Mouse (Mus musculus) MEL (cell line): ENCODE measurements around the gene Orai1. TPM values are rescaled to one million over a fixed set of nuclear protein-coding genes. Genes with fewer than 3 reads are reported as not detected.
A peak's percentile ranks its signal among the peaks of the same experiment; 100 is the strongest.

Experiments
- DNase-seq: peaks from one replicate; pipeline ENCODE4 v3.0.0; 2011; ENCODE audit warnings: low read depth, low spot score
- H3K27ac ChIP-seq: 2 replicates; pipeline ENCODE4 v1.5.1; 2012; ENCODE audit warnings: low read depth, mild to moderate bottlenecking, control low read depth, low read length, moderate library complexity; ENCODE audit not compliant: control insufficient read depth
- H3K27me3 ChIP-seq, 2 experiments: fragments of 150-350 bp in 1 of 2; sonication (generic) in 1 of 2; 2 replicates each; pipeline ENCODE4 v1.6.1; 2012; ENCODE audit warnings: low read length in 2 of 2, mild to moderate bottlenecking in 2 of 2, improper control_type of control experiment in 1 of 2, moderate library complexity in 1 of 2; ENCODE audit not compliant: insufficient read depth in 2 of 2, control insufficient read depth in 1 of 2
- H3K36me3 ChIP-seq, 2 experiments: 2 replicates each; pipeline ENCODE4 v1.6.1; 2012 to 2014; ENCODE audit warnings: low read length in 2 of 2, improper control_type of control experiment in 1 of 2, inconsistent platforms in 1 of 2, mild to moderate bottlenecking in 1 of 2; ENCODE audit not compliant: insufficient read depth in 2 of 2, control insufficient read depth in 1 of 2
- H3K4me1 ChIP-seq, 2 experiments: fragments of 150-350 bp in 1 of 2; sonication (generic) in 1 of 2; 2 replicates each; pipeline ENCODE4 v1.6.1; 2012; ENCODE audit warnings: low read length in 2 of 2, improper control_type of control experiment in 1 of 2, mild to moderate bottlenecking in 1 of 2; ENCODE audit not compliant: insufficient read depth in 2 of 2, control insufficient read depth in 1 of 2
- H3K4me3 ChIP-seq, 2 experiments: fragments of 150-350 bp in 1 of 2; sonication (generic) in 1 of 2; 2 replicates each; pipeline ENCODE4 v1.5.1; 2012; ENCODE audit warnings: low read depth in 2 of 2, low read length in 2 of 2, mild to moderate bottlenecking in 2 of 2, moderate library complexity in 2 of 2, control low read depth in 1 of 2, improper control_type of control experiment in 1 of 2; ENCODE audit not compliant: control insufficient read depth in 1 of 2, insufficient read depth in 1 of 2
- H3K79me2 ChIP-seq: 2 replicates; pipeline ENCODE4 v1.6.1; 2012; ENCODE audit warnings: mild to moderate bottlenecking, low read length, moderate library complexity; ENCODE audit not compliant: control insufficient read depth, poor library complexity, insufficient read depth
- H3K9ac ChIP-seq: 2 replicates; pipeline ENCODE4 v1.6.1; 2012; ENCODE audit warnings: low read depth, mild to moderate bottlenecking, control low read depth, low read length, moderate library complexity; ENCODE audit not compliant: control insufficient read depth, poor library complexity, severe bottlenecking
- H3K9me3 ChIP-seq: fragments of 150-350 bp; sonication (generic); replicated peaks from 2 replicates; pipeline ENCODE4 v1.6.1; 2012; ENCODE audit warnings: mild to moderate bottlenecking, low read length, improper control_type of control experiment, moderate library complexity; ENCODE audit not compliant: insufficient read depth
- BHLHE40 ChIP-seq: IDR thresholded peaks from 2 replicates; pipeline ENCODE4 v1.6.1; 2012; ENCODE audit warnings: low read depth, mild to moderate bottlenecking, inconsistent platforms, low read length, improper control_type of control experiment, borderline replicate concordance
- CHD1 ChIP-seq: IDR thresholded peaks from 2 replicates; pipeline ENCODE4 v1.6.1; 2012; ENCODE audit warnings: low read depth, mild to moderate bottlenecking, inconsistent platforms, low read length, improper control_type of control experiment
- E2F4 ChIP-seq: IDR thresholded peaks from 2 replicates; pipeline ENCODE4 v1.6.1; 2011; ENCODE audit warnings: low read depth, low read length, improper control_type of control experiment, borderline replicate concordance
- ELF1 ChIP-seq: IDR thresholded peaks from 2 replicates; pipeline ENCODE4 v1.6.1; 2014; ENCODE audit warnings: low read depth, mild to moderate bottlenecking, inconsistent platforms, low read length, improper control_type of control experiment, moderate library complexity
- EP300 ChIP-seq, 2 experiments: IDR thresholded peaks; 2 replicates each; pipeline ENCODE4 v1.6.1; 2011; ENCODE audit warnings: improper control_type of control experiment in 2 of 2, low read length in 2 of 2, low read depth in 1 of 2, mild to moderate bottlenecking in 1 of 2
- GATA1 ChIP-seq: IDR thresholded peaks from 2 replicates; pipeline ENCODE4 v1.6.1; 2011; ENCODE audit warnings: low read depth, low read length, improper control_type of control experiment
- HCFC1 ChIP-seq: IDR thresholded peaks from 2 replicates; pipeline ENCODE4 v1.6.1; 2012; ENCODE audit warnings: low read depth, mild to moderate bottlenecking, inconsistent platforms, low read length, improper control_type of control experiment, moderate library complexity
- JUND ChIP-seq: IDR thresholded peaks from 2 replicates; pipeline ENCODE4 v1.6.1; 2011; ENCODE audit warnings: low read depth, mild to moderate bottlenecking, improper control_type of control experiment, low read length
- MAX ChIP-seq: IDR thresholded peaks from 2 replicates; pipeline ENCODE4 v1.6.1; 2011; ENCODE audit warnings: low read length, improper control_type of control experiment
- MAZ ChIP-seq: IDR thresholded peaks from 2 replicates; pipeline ENCODE4 v1.6.1; 2012; ENCODE audit warnings: low read depth, mild to moderate bottlenecking, inconsistent platforms, low read length, improper control_type of control experiment
- MEF2A ChIP-seq: IDR thresholded peaks from 2 replicates; pipeline ENCODE4 v1.6.1; 2014; ENCODE audit warnings: low read depth, mild to moderate bottlenecking, inconsistent platforms, low read length, improper control_type of control experiment; ENCODE audit not compliant: poor library complexity, insufficient replicate concordance, severe bottlenecking; ENCODE audit errors: extremely low read depth
- MXI1 ChIP-seq: IDR thresholded peaks from 2 replicates; pipeline ENCODE4 v1.6.1; 2011; ENCODE audit warnings: mild to moderate bottlenecking, low read depth, low read length, improper control_type of control experiment
- MYC ChIP-seq: IDR thresholded peaks from 2 replicates; pipeline ENCODE4 v1.6.1; 2011; ENCODE audit warnings: low read depth, mild to moderate bottlenecking, low read length, improper control_type of control experiment, moderate library complexity
- NRF1 ChIP-seq: IDR thresholded peaks from 2 replicates; pipeline ENCODE4 v1.6.1; 2014; ENCODE audit warnings: low read depth, mild to moderate bottlenecking, inconsistent platforms, low read length, improper control_type of control experiment, moderate library complexity; ENCODE audit not compliant: poor library complexity, insufficient read depth, severe bottlenecking
- POLR2A ChIP-seq, 2 experiments: IDR thresholded peaks; 2 replicates each; pipeline ENCODE4 v1.6.1; 2011 to 2012; ENCODE audit warnings: low read length in 2 of 2, mild to moderate bottlenecking in 2 of 2, control low read depth in 1 of 2, improper control_type of control experiment in 1 of 2, low read depth in 1 of 2, moderate library complexity in 1 of 2; ENCODE audit not compliant: control insufficient read depth in 1 of 2, insufficient read depth in 1 of 2, poor library complexity in 1 of 2
- POLR2AphosphoS2 ChIP-seq: IDR thresholded peaks from 2 replicates; pipeline ENCODE4 v1.6.1; 2011; ENCODE audit warnings: low read length, improper control_type of control experiment
- POLR2AphosphoS5 ChIP-seq: IDR thresholded peaks from 2 replicates; pipeline ENCODE4 v1.6.1; 2012; ENCODE audit warnings: low read depth, borderline replicate concordance, mild to moderate bottlenecking, inconsistent platforms, low read length, moderate library complexity, mixed read lengths
- RAD21 ChIP-seq: IDR thresholded peaks from 2 replicates; pipeline ENCODE4 v1.6.1; 2011; ENCODE audit warnings: mild to moderate bottlenecking, low read depth, low read length, improper control_type of control experiment
- RCOR1 ChIP-seq: IDR thresholded peaks from 2 replicates; pipeline ENCODE4 v1.6.1; 2012; ENCODE audit warnings: low read depth, mild to moderate bottlenecking, inconsistent platforms, low read length, improper control_type of control experiment
- SIN3A ChIP-seq: IDR thresholded peaks from 2 replicates; pipeline ENCODE4 v1.6.1; 2012; ENCODE audit warnings: low read length, improper control_type of control experiment, inconsistent platforms
- TAL1 ChIP-seq: IDR thresholded peaks from 2 replicates; pipeline ENCODE4 v1.6.1; 2012; ENCODE audit warnings: mild to moderate bottlenecking, inconsistent platforms, low read length, moderate library complexity, mixed read lengths
- TBP ChIP-seq: IDR thresholded peaks from 2 replicates; pipeline ENCODE4 v1.8.0; 2011; ENCODE audit warnings: low read depth, low read length, improper control_type of control experiment
- TCF12 ChIP-seq: IDR thresholded peaks from 2 replicates; pipeline ENCODE4 v1.6.1; 2014; ENCODE audit warnings: low read depth, mild to moderate bottlenecking, inconsistent platforms, low read length, improper control_type of control experiment, moderate library complexity
- UBTF ChIP-seq: IDR thresholded peaks from 2 replicates; pipeline ENCODE4 v1.6.1; 2012; ENCODE audit warnings: low read depth, mild to moderate bottlenecking, inconsistent platforms, low read length, improper control_type of control experiment, moderate library complexity, borderline replicate concordance; ENCODE audit not compliant: insufficient read depth
- USF1 ChIP-seq: IDR thresholded peaks from 2 replicates; pipeline ENCODE4 v1.6.1; 2014; ENCODE audit warnings: low read depth, mild to moderate bottlenecking, inconsistent platforms, low read length, improper control_type of control experiment, moderate library complexity
- ZC3H11A ChIP-seq: IDR thresholded peaks from 2 replicates; pipeline ENCODE4 v1.6.1; 2012; ENCODE audit warnings: low read depth, mild to moderate bottlenecking, inconsistent platforms, low read length, improper control_type of control experiment
- ZMIZ1 ChIP-seq: IDR thresholded peaks from 2 replicates; pipeline ENCODE4 v1.6.1; 2012; ENCODE audit warnings: low read depth, mild to moderate bottlenecking, inconsistent platforms, low read length, improper control_type of control experiment, moderate library complexity
- polyA plus RNA-seq, 2 experiments: library from polyadenylated mRNA; stranded (reverse) in 1 of 2; unstranded in 1 of 2; fragments of >175 nt in 1 of 2; fragments of >200 nt in 1 of 2; gene quantifications; 2 replicates each; pipeline versions ENCODE4 v1.2.1 to v1.2.4; 2012; ENCODE audit warnings: low replicate concordance in 2 of 2, low read depth in 1 of 2; ENCODE audit not compliant: insufficient read length in 2 of 2, insufficient read depth in 1 of 2, missing spikeins in 1 of 2
- total RNA-seq: library from RNA; depleted of rRNA; stranded (reverse); fragments of 300-350 nt; gene quantifications from 2 replicates; pipeline ENCODE4 v1.2.3, GENCODE M21; 2012

Gene Orai1
- total and polyA plus RNA-seq, 3 experiments, result 4.7 to 13.3 TPM; not detected in 1

GRCm38 (mm10) chr5:123068714-123069113, 53.8 kb downstream of the Orai1 start:
- Histone ChIP-seq H3K4me3 (no peak overlapping the region), H3K9ac (no peak overlapping the region), H3K79me2 (no peaks in the 10 kb centered on the region), H3K4me1 (peaks cover 0 to 6% of the 10 kb centered on the region in 2 experiments; a peak in 1 of 4 replicates), H3K36me3 (peaks cover 0 to 4% of the 10 kb centered on the region in 2 experiments; a peak in 1 of 4 replicates), H3K9me3 (no peaks in the 10 kb centered on the region), H3K27ac (no peak overlapping the region), H3K27me3 (no peaks in the 10 kb centered on the region)
- no peak for DNase-seq
- TF ChIP-seq GATA1 (no peak), POLR2AphosphoS5 (no peak), EP300 (IDR thresholded peaks at IDR 0.05; ENCODE audit: low read depth in 1 of 2, low read length in 2 of 2) (no peak), ELF1 (no peak), USF1 (no peak), MXI1 (no peak), JUND (no peak)

GRCm38 (mm10) chr5:123075576-123076418, 60.9 kb downstream of the Orai1 start:
- Histone ChIP-seq H3K27ac (peak overlapping the region; percentile 33), H3K4me3 (peak overlapping the region; percentile 59 to 99), H3K79me2 (no peaks in the 10 kb centered on the region; the same call in 1 of the 2 replicates), H3K9me3 (no peaks in the 10 kb centered on the region), H3K4me1 (peaks cover 6 to 19% of the 10 kb centered on the region in 2 experiments; a peak in 3 of 4 replicates), H3K9ac (peak overlapping the region; percentile 64), H3K27me3 (no peaks in the 10 kb centered on the region), H3K36me3 (peaks cover 0 to 7% of the 10 kb centered on the region in 2 experiments; a peak in 1 of 4 replicates)
- peak; percentile 94 for DNase-seq
- TF ChIP-seq TAL1, result no peak
- peak; percentile 75 for TF ChIP-seq TBP
- no peak for TF ChIP-seq ZC3H11A
- TF ChIP-seq RAD21, result no peak
- TF ChIP-seq GATA1, result no peak
- TF ChIP-seq MAX, result peak; percentile 94
- peak; percentile 49; the same call in 1 of the 2 replicates for TF ChIP-seq ELF1
- TF ChIP-seq HCFC1, result peak; percentile 72
- no peak for TF ChIP-seq CHD1
- TF ChIP-seq RCOR1, result no peak
- TF ChIP-seq POLR2AphosphoS5, result no peak
- peak in 1 of 2 experiments; percentile 27; a peak in 1 of 4 replicates for TF ChIP-seq EP300 (IDR thresholded peaks at IDR 0.05; ENCODE audit: low read depth in 1 of 2, low read length in 2 of 2)
- TF ChIP-seq SIN3A, result peak; percentile 90
- peak; percentile 72 to 95; a peak in 2 of 4 replicates for TF ChIP-seq POLR2A (IDR thresholded peaks at IDR 0.05; ENCODE audit: control insufficient read depth in 1 of 2, insufficient read depth in 1 of 2, low read depth in 1 of 2, low read length in 2 of 2, poor library complexity in 1 of 2)
- no peak for TF ChIP-seq UBTF
- TF ChIP-seq BHLHE40, result 0 out of 2 replicates have a peak, but pooled peaks have one; percentile 22
- TF ChIP-seq TCF12, result peak; percentile 60
- TF ChIP-seq MAZ, result peak; percentile 89; the same call in 1 of the 2 replicates
- TF ChIP-seq MXI1, result peak; percentile 96
- TF ChIP-seq E2F4, result peak; percentile 60; the same call in 1 of the 2 replicates
- peak; percentile 99 for TF ChIP-seq NRF1
- peak; percentile 74 for TF ChIP-seq USF1
- peak; percentile 93 for TF ChIP-seq ZMIZ1
- no peak for TF ChIP-seq MEF2A
- peak; percentile 96 for TF ChIP-seq POLR2AphosphoS2
- no peak for TF ChIP-seq JUND
- peak; percentile 97 for TF ChIP-seq MYC
